Mouse (Mus musculus) megakaryocyte, embryonic 14.5 days (primary cell): ENCODE results near the gene Lgals3. TPM values are rescaled to one million over a fixed set of nuclear protein-coding genes. Genes with fewer than 3 reads are reported as not detected.
A peak's percentile ranks its signal among the peaks of the same experiment; 100 is the strongest.

Experiments used
- H3K27me3 ChIP-seq: replicated peaks from 2 replicates; pipeline ENCODE3; 2012; ENCODE audit warnings: inconsistent platforms
- H3K36me3 ChIP-seq: replicated peaks from 2 replicates; pipeline ENCODE3; 2012; ENCODE audit warnings: low read length, inconsistent platforms, mixed read lengths
- H3K4me1 ChIP-seq: 2 replicates; pipeline ENCODE4 v1.6.1; 2012; ENCODE audit warnings: inconsistent platforms
- H3K4me3 ChIP-seq: replicated peaks from 2 replicates; pipeline ENCODE3; 2012; ENCODE audit warnings: moderate library complexity, mild to moderate bottlenecking, inconsistent platforms
- H3K9me3 ChIP-seq: 2 replicates; pipeline ENCODE4 v1.6.1; 2012; ENCODE audit warnings: inconsistent platforms
- FLI1 ChIP-seq: IDR thresholded peaks from 2 replicates; pipeline ENCODE4 v1.6.1; 2012; ENCODE audit warnings: low read length, inconsistent platforms, mixed read lengths
- GATA1 ChIP-seq: IDR thresholded peaks from 3 replicates; pipeline ENCODE4 v1.6.1; 2012; ENCODE audit warnings: mixed read lengths, low read length, inconsistent platforms, borderline replicate concordance
- polyA plus RNA-seq: library from polyadenylated mRNA; stranded (reverse); fragments of >175 nt; gene quantifications from 2 replicates; pipeline ENCODE4 v1.2.3, GENCODE M21; 2012; ENCODE audit warnings: low replicate concordance; ENCODE audit not compliant: insufficient read depth

The Lgals3 gene
- polyA plus RNA-seq, 1 experiment, result 566 TPM

- TF ChIP-seq FLI1 (no peak), GATA1 (no peak)
- Histone ChIP-seq H3K4me3 (peak overlapping the region; percentile 70), H3K4me1 (peaks cover 61% of the 10 kb centered on the region)
Observed at GRCm38 (mm10) chr14:47366881-47367321, 650 bp upstream of the Lgals3 start.

DNA sequence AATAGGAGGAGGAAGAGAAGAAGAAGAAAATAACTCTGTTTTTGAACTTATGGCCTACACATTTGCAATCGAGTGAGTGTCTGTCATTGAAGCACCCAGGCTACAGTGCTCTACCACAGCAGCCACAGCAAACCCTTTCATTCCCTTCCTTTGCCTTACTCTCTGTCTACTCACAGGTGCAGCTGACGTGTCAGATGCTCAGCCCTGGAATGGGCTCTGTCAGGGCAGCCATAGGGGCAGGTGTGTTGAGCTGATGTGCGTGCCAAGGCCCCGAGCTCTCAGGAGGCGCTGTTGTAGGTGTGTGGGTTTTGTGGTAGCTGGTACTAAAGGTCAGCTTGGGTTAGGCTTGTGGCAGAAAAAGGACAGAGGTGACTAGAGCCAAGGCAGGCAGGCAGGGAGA, 2.2 kb downstream of the Lgals3 start:
- H3K9me3 ChIP-seq, result no peaks in the 10 kb centered on the region
- peaks cover 63% of the 10 kb centered on the region for H3K4me1 ChIP-seq
- peaks cover 22% of the 10 kb centered on the region for H3K27me3 ChIP-seq
- TF ChIP-seq FLI1 (no peak), GATA1 (no peak)
- no peak overlapping the region for H3K4me3 ChIP-seq
- H3K36me3 ChIP-seq, result no peaks in the 10 kb centered on the region

More at GRCm38 (mm10) chr14:47366881-47367321, 650 bp upstream of the Lgals3 start:
- Histone ChIP-seq H3K27me3 (peaks cover 4% of the 10 kb centered on the region), H3K9me3 (no peaks in the 10 kb centered on the region), H3K36me3 (no peaks in the 10 kb centered on the region)

DNA sequence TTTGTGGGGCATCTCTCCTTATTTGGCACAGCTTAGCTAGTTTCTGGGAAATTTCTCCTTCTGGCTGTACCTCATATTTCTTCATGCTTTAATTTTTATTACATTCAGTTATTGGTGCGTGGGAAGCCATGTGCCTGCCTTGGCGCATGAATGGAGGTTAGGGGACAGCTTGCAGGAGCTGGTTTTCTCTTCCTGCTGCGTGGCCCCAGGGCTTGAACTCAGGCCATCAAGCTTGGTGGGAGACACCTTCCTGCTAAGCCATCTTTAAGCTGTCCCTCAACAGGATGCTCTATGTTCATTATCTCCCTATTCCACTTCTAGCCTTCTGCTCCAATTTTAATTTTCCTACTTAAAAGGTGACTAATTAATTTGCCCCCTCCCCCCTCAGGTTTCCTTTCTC, 3.2 kb downstream of the Lgals3 start:
- no peak for TF ChIP-seq GATA1
- TF ChIP-seq FLI1, result no peak
- peaks cover 22% of the 10 kb centered on the region for H3K27me3 ChIP-seq

GRCm38 (mm10) chr14:47371689-47372088, 4.1 kb downstream of the Lgals3 start:
- peaks cover 48% of the 10 kb centered on the region for H3K4me1 ChIP-seq
- H3K9me3 ChIP-seq, result no peaks in the 10 kb centered on the region
- H3K4me3 ChIP-seq, result no peak overlapping the region
- peaks cover 22% of the 10 kb centered on the region for H3K27me3 ChIP-seq
- TF ChIP-seq GATA1, result no peak
- TF ChIP-seq FLI1, result no peak
- H3K36me3 ChIP-seq, result no peaks in the 10 kb centered on the region

More for the DNA sequence above, 3.2 kb downstream of the Lgals3 start:
- Histone ChIP-seq H3K36me3 (no peaks in the 10 kb centered on the region), H3K9me3 (no peaks in the 10 kb centered on the region), H3K4me3 (no peak overlapping the region), H3K4me1 (peaks cover 53% of the 10 kb centered on the region)

GRCm38 (mm10) chr14:47373728-47374678, 6.5 kb downstream of the Lgals3 start:
- Histone ChIP-seq H3K4me3 (peak overlapping the region; percentile 89), H3K36me3 (no peaks in the 10 kb centered on the region), H3K9me3 (no peaks in the 10 kb centered on the region), H3K4me1 (peaks cover 36% of the 10 kb centered on the region), H3K27me3 (peaks cover 22% of the 10 kb centered on the region)
- TF ChIP-seq GATA1 (no peak), FLI1 (no peak)

GRCm38 (mm10) chr14:47376526-47376925, 9.0 kb downstream of the Lgals3 start:
- Histone ChIP-seq H3K9me3 (peaks cover 3% of the 10 kb centered on the region), H3K4me1 (peaks cover 24% of the 10 kb centered on the region), H3K4me3 (peak overlapping the region; percentile 69), H3K27me3 (peaks cover 18% of the 10 kb centered on the region), H3K36me3 (peaks cover 12% of the 10 kb centered on the region)
- TF ChIP-seq GATA1 (no peak), FLI1 (no peak)

DNA sequence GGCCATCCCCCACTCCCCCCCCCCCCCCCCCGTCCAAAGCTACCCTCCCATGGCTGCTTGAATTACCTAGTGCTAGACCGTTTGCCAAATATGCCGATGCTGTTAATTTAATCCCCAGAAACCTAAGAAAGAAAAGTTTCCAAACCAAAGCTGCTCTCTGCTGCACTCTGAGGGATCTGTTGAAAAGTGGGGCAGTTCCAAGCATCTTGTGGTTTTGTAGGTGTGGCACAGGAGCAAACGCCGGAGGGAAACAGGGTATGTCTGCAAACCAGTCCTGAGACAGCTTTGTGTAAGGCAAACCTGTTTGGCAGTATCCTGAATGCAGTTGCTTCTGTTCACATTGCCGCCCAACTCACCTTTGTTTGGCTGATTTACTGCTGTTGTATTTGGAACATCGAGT, 10.8 kb downstream of the Lgals3 start:
- H3K27me3 ChIP-seq, result peaks cover 12% of the 10 kb centered on the region
- TF ChIP-seq GATA1, result no peak
- no peak for TF ChIP-seq FLI1
- H3K9me3 ChIP-seq, result peaks cover 12% of the 10 kb centered on the region
- no peak overlapping the region for H3K4me3 ChIP-seq
- H3K36me3 ChIP-seq, result peaks cover 28% of the 10 kb centered on the region
- peaks cover 32% of the 10 kb centered on the region for H3K4me1 ChIP-seq

- Histone ChIP-seq H3K9me3 (peaks cover 12% of the 10 kb centered on the region), H3K4me1 (peaks cover 9% of the 10 kb centered on the region; the same call in 1 of the 2 replicates), H3K27me3 (no peaks in the 10 kb centered on the region), H3K4me3 (no peak overlapping the region), H3K36me3 (peaks cover 74% of the 10 kb centered on the region)
- no peak for TF ChIP-seq GATA1
- no peak for TF ChIP-seq FLI1
Observed at GRCm38 (mm10) chr14:47383911-47384310, 16.4 kb downstream of the Lgals3 start.

- Histone ChIP-seq H3K36me3 (peaks cover 82% of the 10 kb centered on the region), H3K9me3 (peaks cover 12% of the 10 kb centered on the region), H3K4me1 (peaks cover 9% of the 10 kb centered on the region; the same call in 1 of the 2 replicates), H3K27me3 (no peaks in the 10 kb centered on the region), H3K4me3 (no peak overlapping the region)
- TF ChIP-seq FLI1 (no peak), GATA1 (no peak)
Observed at GRCm38 (mm10) chr14:47384653-47385052, 17.1 kb downstream of the Lgals3 start.

- Histone ChIP-seq H3K9me3 (peaks cover 12% of the 10 kb centered on the region), H3K4me3 (no peak overlapping the region), H3K4me1 (peaks cover 9% of the 10 kb centered on the region; the same call in 1 of the 2 replicates), H3K27me3 (no peaks in the 10 kb centered on the region), H3K36me3 (peaks cover 89% of the 10 kb centered on the region)
- TF ChIP-seq GATA1 (no peak), FLI1 (no peak)
Observed at GRCm38 (mm10) chr14:47386125-47386524, 18.6 kb downstream of the Lgals3 start.
